Mouse (Mus musculus) forebrain, embryonic 16.5 days (tissue): ENCODE results near the gene Arpc1b. TPM values are rescaled to one million over a fixed set of nuclear protein-coding genes. Genes with fewer than 3 reads are reported as not detected.

Source experiments
- ATAC-seq: fragments of 200-750 bp; cut with Nextera tagmentation; 2 replicates; pipeline ENCODE4 v1.8.0; 2017; ENCODE audit warnings: mild to moderate bottlenecking, moderate library complexity
- H3K27ac ChIP-seq: fragments of 300-500 bp; sonication (generic); 2 replicates; pipeline ENCODE4 v1.5.1; 2014; ENCODE audit warnings: low read length, control low read depth
- H3K27me3 ChIP-seq: fragments of 300-500 bp; sonication (generic); replicated peaks from 2 replicates; pipeline ENCODE4 v1.6.1; 2014; ENCODE audit warnings: low read length; ENCODE audit not compliant: control insufficient read depth, insufficient read depth
- H3K36me3 ChIP-seq: fragments of 300-500 bp; sonication (generic); 2 replicates; pipeline ENCODE4 v1.6.1; 2014; ENCODE audit not compliant: control insufficient read depth, insufficient read depth
- H3K4me1 ChIP-seq: fragments of 300-500 bp; sonication (generic); replicated peaks from 2 replicates; pipeline ENCODE4 v1.6.1; 2014; ENCODE audit warnings: low read length; ENCODE audit not compliant: control insufficient read depth, insufficient read depth
- H3K4me2 ChIP-seq: fragments of 300-500 bp; sonication (generic); 2 replicates; pipeline ENCODE4 v1.6.1; 2014; ENCODE audit warnings: mild to moderate bottlenecking, low read length, control low read depth
- H3K4me3 ChIP-seq: fragments of 300-500 bp; sonication (generic); replicated peaks from 2 replicates; pipeline ENCODE4 v1.5.1; 2014; ENCODE audit warnings: mild to moderate bottlenecking, low read length, control low read depth
- H3K9ac ChIP-seq: fragments of 300-500 bp; sonication (generic); replicated peaks from 2 replicates; pipeline ENCODE4 v1.6.1; 2014; ENCODE audit warnings: low read depth, low read length, control low read depth
- H3K9me3 ChIP-seq: fragments of 300-500 bp; sonication (generic); 2 replicates; pipeline ENCODE4 v1.6.1; 2016; ENCODE audit warnings: low read length; ENCODE audit not compliant: control insufficient read depth
- WGBS: fragments of 180-500 bp; shearing (Covaris S2); extraction: QIAGEN DNeasy Blood & Tissue Kit; methylation state at CpG from one replicate; pipeline ENCODE4 v1.1.7; 2014; 5-methylcytosine and 5-hydroxymethylcytosine counted together
- polyA plus RNA-seq: library from polyadenylated mRNA; unstranded; fragments of >200 nt; fragmentation: Nextera tagmentation; extraction: Ambion mirVana; gene quantifications from 2 replicates; pipeline ENCODE4 v1.2.1, GENCODE M21; 2015

Gene Arpc1b
- polyA plus RNA-seq, 1 experiment from 2014 or later: 63.7 TPM

- Histone ChIP-seq H3K4me1 (peaks cover 22% of the 10 kb centered on the region), H3K4me3 (peak overlapping the region; percentile 96), H3K36me3 (peaks cover 8% of the 10 kb centered on the region), H3K27ac (peak overlapping the region; percentile 49), H3K9me3 (no peaks in the 10 kb centered on the region), H3K27me3 (no peaks in the 10 kb centered on the region), H3K9ac (peak overlapping the region; percentile 88), H3K4me2 (peak overlapping the region; percentile 97)
- ATAC-seq: peak; percentile 62
- under 1% methylated on average over 28 of the region's 28 CpGs for WGBS
These were observed 53.3 kb downstream of the Arpc1b start for GRCm38 (mm10) chr5:145167306-145167661.

- Histone ChIP-seq H3K27ac (no peak overlapping the region), H3K9me3 (no peaks in the 10 kb centered on the region), H3K36me3 (peaks cover 42% of the 10 kb centered on the region), H3K4me3 (no peak overlapping the region), H3K9ac (no peak overlapping the region), H3K4me1 (no peaks in the 10 kb centered on the region), H3K4me2 (no peak overlapping the region), H3K27me3 (no peaks in the 10 kb centered on the region)
- ATAC-seq: no peak
- WGBS: 86% methylated on average over 18 of the region's 18 CpGs
These were observed 64.5 kb downstream of the Arpc1b start for GRCm38 (mm10) chr5:145178461-145178980.

Other genes starting within 250 kb of the Arpc1b start
- gene Smurf1, start 148.4 kb upstream of the Arpc1b start, polyA plus RNA-seq: 25.4 and 28.2 TPM in 2 replicates
- gene Gm4871, start 81.5 kb upstream of the Arpc1b start, polyA plus RNA-seq: not detected in 2 replicates
- not detected in 2 replicates for gene 1700018F24Rik, start 71.2 kb upstream of the Arpc1b start, polyA plus RNA-seq
- gene Arpc1a, start 30.4 kb upstream of the Arpc1b start, polyA plus RNA-seq: 247 and 259 TPM in 2 replicates
- not detected in 2 replicates for gene Kpna7, start 30.2 kb upstream of the Arpc1b start, polyA plus RNA-seq
- gene Pdap1, start 26.0 kb downstream of the Arpc1b start, polyA plus RNA-seq: 93.1 and 96.3 TPM in 2 replicates
- gene Bud31, start 26.1 kb downstream of the Arpc1b start, polyA plus RNA-seq: 190 and 196 TPM in 2 replicates
- 24.7 and 25.8 TPM in 2 replicates for gene Ptcd1, start 52.9 kb downstream of the Arpc1b start, polyA plus RNA-seq
- 59.0 TPM in 2 replicates for gene Cpsf4, start 53.0 kb downstream of the Arpc1b start, polyA plus RNA-seq
- 514 and 561 TPM in 2 replicates for gene Atp5j2, start 77.8 kb downstream of the Arpc1b start, polyA plus RNA-seq
- 15.5 and 17.5 TPM in 2 replicates for gene Zkscan14, start 87.7 kb downstream of the Arpc1b start, polyA plus RNA-seq
- gene Zkscan5, start 90.3 kb downstream of the Arpc1b start, polyA plus RNA-seq: 17.4 and 20.2 TPM in 2 replicates
- 39.6 and 45.9 TPM in 2 replicates for gene Zfp655, start 117.5 kb downstream of the Arpc1b start, polyA plus RNA-seq
- gene Zscan25, start 166.3 kb downstream of the Arpc1b start, polyA plus RNA-seq: 0.66 and 1.0 TPM in 2 replicates
- gene Cyp3a57, start 231.1 kb downstream of the Arpc1b start, polyA plus RNA-seq: not detected in 2 replicates